Mouse (Mus musculus): ENCODE results near the gene Gm49396. TPM values are rescaled to one million over a fixed set of nuclear protein-coding genes. Genes with fewer than 3 reads are reported as not detected.

The Gm49396 gene
- polyA plus RNA-seq, 1 experiment, result 1.6 TPM

DNA sequence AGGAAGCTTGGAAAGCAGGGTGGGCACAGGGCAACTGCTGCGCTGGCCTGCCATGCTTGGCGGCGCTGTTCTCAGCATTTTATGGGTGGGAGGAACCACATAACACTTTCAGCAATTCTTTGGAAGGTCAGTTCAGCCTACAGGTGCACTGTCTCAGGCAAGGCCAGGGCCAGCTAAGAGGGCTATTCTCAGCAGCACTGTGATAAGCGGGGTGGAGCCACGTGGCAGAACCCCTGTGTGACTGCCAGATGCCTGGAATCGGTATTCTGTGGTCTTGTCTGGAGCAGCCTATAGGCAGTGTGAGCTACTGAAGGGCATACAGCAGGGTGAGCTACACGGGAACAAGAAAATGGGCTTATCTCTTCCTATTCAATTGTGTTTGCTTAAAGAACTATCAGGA is 46.9 kb downstream of the Gm49396 start:
- DNase-seq (ENCODE audit: low read depth), result no peak

DNA sequence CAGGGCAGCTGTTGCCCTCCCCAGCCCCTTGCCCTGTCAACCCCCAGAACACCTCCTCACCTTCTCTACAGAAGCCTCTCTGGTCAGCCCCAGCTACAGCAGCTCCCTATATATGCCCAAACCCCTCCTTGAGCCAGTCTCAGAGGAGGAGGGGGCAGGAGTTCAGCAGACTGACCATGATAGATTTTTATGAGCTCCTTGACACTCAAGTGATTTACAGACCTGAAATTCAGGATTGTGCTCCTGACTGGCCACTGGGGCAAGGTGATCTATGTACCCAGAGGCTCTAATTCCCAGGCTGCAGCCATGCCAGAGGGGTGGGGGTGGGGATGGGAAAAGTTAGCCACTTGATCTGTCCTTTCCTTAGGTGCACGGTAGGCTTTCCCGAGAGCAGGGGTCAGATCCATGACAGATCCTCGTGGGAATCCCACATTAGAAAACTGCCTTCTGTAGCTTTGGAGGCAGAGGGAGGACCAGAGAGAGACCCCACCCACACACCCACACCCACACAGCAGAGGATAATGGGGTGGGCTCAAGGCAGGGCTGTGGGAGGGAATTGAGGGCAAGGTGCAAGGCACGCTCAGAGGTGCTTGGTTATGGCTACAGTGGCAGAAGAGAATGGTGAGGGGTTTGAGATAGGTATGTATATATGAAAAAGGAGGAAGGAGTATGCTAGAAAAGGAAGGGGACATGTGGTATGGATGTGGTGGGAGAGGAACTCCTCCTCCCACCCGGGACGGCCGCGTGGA is 49.7 kb downstream of the Gm49396 start, which contains the start of gene Upk1a:
Gene Upk1a (minus strand): TSS at position 194 of the 749 bp plus-strand sequence.
- DNase-seq (ENCODE audit: low read depth), result no peak

DNA sequence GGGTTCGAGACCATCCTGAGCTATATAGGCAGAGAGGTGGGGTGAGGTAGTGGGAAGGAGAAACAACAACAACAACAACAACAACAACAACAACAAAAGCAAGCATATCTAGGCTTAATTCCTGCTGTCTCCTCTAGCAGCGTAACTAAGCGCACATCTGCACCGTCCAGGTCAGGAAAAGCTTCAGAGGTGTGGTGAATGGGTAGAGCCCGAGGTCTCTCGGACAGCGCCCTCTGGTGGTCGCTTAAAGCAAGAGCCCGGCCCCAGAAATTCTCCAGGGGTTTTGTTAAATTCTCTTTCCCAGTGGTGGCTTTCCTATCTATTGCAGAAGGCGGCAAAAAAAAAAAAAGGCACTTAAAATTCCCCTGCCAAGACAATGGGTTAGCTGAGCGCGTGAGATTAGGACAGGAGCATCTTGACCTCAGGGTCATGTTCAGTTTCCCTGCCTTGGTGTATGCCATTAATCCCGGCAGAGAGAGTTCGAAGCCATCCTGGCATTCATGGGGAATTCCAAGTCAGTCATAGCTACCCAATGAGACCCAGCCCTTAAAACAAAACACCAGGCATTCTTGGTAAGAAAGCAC is 50.5 kb downstream of the Gm49396 start:
- no peak for DNase-seq (ENCODE audit: low read depth)

DNA sequence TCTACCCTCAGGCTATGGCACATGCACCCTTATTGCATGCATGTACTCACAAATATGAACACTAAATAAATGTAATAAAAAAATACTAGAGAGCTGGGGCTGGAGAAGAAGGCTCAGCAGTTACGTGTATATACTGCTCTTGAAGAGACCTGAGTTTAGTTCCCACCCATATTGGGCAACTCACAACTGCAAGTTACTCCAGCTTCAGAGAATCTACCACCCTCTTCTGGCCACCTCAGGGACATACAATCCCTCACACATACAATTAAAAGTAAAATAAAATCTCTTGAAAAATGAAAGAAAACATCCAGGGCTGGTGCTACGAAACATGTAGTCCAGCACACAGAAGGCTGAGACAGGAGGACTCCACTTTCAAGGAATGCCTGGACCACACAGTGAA is 51.3 kb downstream of the Gm49396 start:
- no peak for DNase-seq (ENCODE audit: low read depth)

DNA sequence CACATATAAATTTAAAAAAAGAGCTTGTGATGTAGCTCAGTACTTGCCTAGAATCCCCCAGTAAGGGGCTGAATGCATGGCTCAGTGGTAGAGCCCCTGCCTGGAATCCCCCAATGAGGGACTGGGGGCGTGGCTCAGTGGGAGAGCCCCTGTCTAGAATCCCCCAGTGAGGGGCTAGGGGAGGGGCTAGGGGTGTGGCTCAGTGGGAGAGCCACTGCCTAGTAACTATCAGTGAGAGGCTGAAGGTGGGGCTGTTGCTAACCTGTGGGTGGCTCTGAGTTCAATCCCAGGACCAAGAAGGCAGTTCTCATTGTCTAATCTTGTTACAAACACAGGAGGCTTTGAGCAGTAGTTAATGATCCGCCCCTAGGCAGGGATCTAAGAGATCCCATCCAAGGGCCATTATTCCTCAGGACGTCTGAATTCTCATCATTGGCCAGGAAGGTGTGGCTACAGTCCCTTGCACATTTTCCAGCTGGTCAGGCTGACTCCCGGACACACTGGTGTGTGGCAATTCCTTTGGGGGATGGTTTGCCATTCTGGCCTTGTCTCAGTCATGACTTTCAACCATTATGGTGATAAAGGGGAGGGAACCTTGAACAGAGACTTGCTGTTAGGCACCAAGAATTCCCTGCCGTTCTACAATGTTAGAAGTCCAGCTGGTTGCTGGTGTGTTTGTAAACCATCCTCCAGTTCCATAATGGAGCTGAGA is 52.1 kb downstream of the Gm49396 start:
- DNase-seq (ENCODE audit: low read depth), result peak; percentile 14

Other genes starting within 250 kb of the Gm49396 start
- 5.4 and 7.2 TPM in 2 replicates for gene Syne4, start 248.5 kb upstream of the Gm49396 start, polyA plus RNA-seq (2012; rRNA removed)
- gene E130208F15Rik, start 241.6 kb upstream of the Gm49396 start, polyA plus RNA-seq (2012; rRNA removed), result 1.1 and 1.7 TPM in 2 replicates
- gene Sdhaf1, start 239.4 kb upstream of the Gm49396 start, polyA plus RNA-seq (2012; rRNA removed), result 16.8 and 17.2 TPM in 2 replicates
- 2.6 and 3.8 TPM in 2 replicates for gene Lrfn3, start 200.6 kb upstream of the Gm49396 start, polyA plus RNA-seq (2012; rRNA removed)
- gene Tyrobp, start 149.6 kb upstream of the Gm49396 start, polyA plus RNA-seq (2012; rRNA removed), result 156 and 182 TPM in 2 replicates
- gene Hcst, start 143.5 kb upstream of the Gm49396 start, polyA plus RNA-seq (2012; rRNA removed), result 6.8 and 10.8 TPM in 2 replicates
- 1.8 and 2.6 TPM in 2 replicates for gene Nfkbid, start 141.6 kb upstream of the Gm49396 start, polyA plus RNA-seq (2012; rRNA removed)
- gene Aplp1, start 117.8 kb upstream of the Gm49396 start, polyA plus RNA-seq (2012; rRNA removed), result 2.5 and 5.4 TPM in 2 replicates
- gene Kirrel2, start 105.7 kb upstream of the Gm49396 start, polyA plus RNA-seq (2012; rRNA removed), result not detected in 2 replicates
- gene Nphs1, start 105.0 kb upstream of the Gm49396 start, polyA plus RNA-seq (2012; rRNA removed), result not detected in 2 replicates
- gene Prodh2, start 69.7 kb upstream of the Gm49396 start, polyA plus RNA-seq (2012; rRNA removed), result 0.19 and 0.20 TPM in 2 replicates
- gene Arhgap33, start 28.3 kb upstream of the Gm49396 start, polyA plus RNA-seq (2012; rRNA removed), result 9.3 and 13.5 TPM in 2 replicates
- 68.9 and 72.1 TPM in 2 replicates for gene Hspb6, start 11.2 kb upstream of the Gm49396 start, polyA plus RNA-seq (2012; rRNA removed)
- gene Proser3, start 11.0 kb upstream of the Gm49396 start, polyA plus RNA-seq (2012; rRNA removed), result 13.3 and 13.9 TPM in 2 replicates
- 28.9 and 31.8 TPM in 2 replicates for gene Lin37, start 3.5 kb upstream of the Gm49396 start, polyA plus RNA-seq (2012; rRNA removed)
- 46.8 and 55.9 TPM in 2 replicates for gene U2af1l4, start within 50 bp of the Gm49396 start, polyA plus RNA-seq (2012; rRNA removed)
- 134 and 146 TPM in 2 replicates for gene Psenen, start 283 bp downstream of the Gm49396 start, polyA plus RNA-seq (2012; rRNA removed)
- 4.0 and 5.0 TPM in 2 replicates for gene Igflr1, start 2.1 kb downstream of the Gm49396 start, polyA plus RNA-seq (2012; rRNA removed)
- gene Kmt2b, start 25.4 kb downstream of the Gm49396 start, polyA plus RNA-seq (2012; rRNA removed), result 37.4 and 45.6 TPM in 2 replicates
- gene Zbtb32, start 35.6 kb downstream of the Gm49396 start, polyA plus RNA-seq (2012; rRNA removed), result 1.8 and 2.1 TPM in 2 replicates
- gene Upk1a, start 49.5 kb downstream of the Gm49396 start, polyA plus RNA-seq (2012; rRNA removed), result 128 and 176 TPM in 2 replicates
- gene Cox6b1, start 62.8 kb downstream of the Gm49396 start, polyA plus RNA-seq (2012; rRNA removed), result 518 and 792 TPM in 2 replicates
- gene Etv2, start 72.5 kb downstream of the Gm49396 start, polyA plus RNA-seq (2012; rRNA removed), result not detected in 2 replicates
- 46.1 and 54.3 TPM in 2 replicates for gene Rbm42, start 87.0 kb downstream of the Gm49396 start, polyA plus RNA-seq (2012; rRNA removed)
- 8.6 and 9.7 TPM in 2 replicates for gene Haus5, start 101.7 kb downstream of the Gm49396 start, polyA plus RNA-seq (2012; rRNA removed)
- gene Pmis2, start 108.3 kb downstream of the Gm49396 start, polyA plus RNA-seq (2012; rRNA removed), result 0.41 and 0.46 TPM in 2 replicates
- 0.66 and 1.5 TPM in 2 replicates for gene 2200002J24Rik, start 135.6 kb downstream of the Gm49396 start, polyA plus RNA-seq (2012; rRNA removed)
- 80.5 and 104 TPM in 2 replicates for gene Atp4a, start 148.9 kb downstream of the Gm49396 start, polyA plus RNA-seq (2012; rRNA removed)
- 216 and 270 TPM in 2 replicates for gene Tmem147, start 166.2 kb downstream of the Gm49396 start, polyA plus RNA-seq (2012; rRNA removed)
- gene Gapdhs, start 180.3 kb downstream of the Gm49396 start, polyA plus RNA-seq (2012; rRNA removed), result 22.6 and 32.2 TPM in 2 replicates
- gene Sbsn, start 188.1 kb downstream of the Gm49396 start, polyA plus RNA-seq (2012; rRNA removed), result 3.8 and 4.7 TPM in 2 replicates
- gene Dmkn, start 200.4 kb downstream of the Gm49396 start, polyA plus RNA-seq (2012; rRNA removed), result 11.1 and 17.7 TPM in 2 replicates
- 1.5 TPM in 1 of 2 replicates, not detected in the other for gene Krtdap, start 224.6 kb downstream of the Gm49396 start, polyA plus RNA-seq (2012; rRNA removed)